Mouse (Mus musculus) forebrain, embryonic 10.5 days (tissue): ENCODE measurements around the gene Comp. TPM values are rescaled to one million over a fixed set of nuclear protein-coding genes. Genes with fewer than 3 reads are reported as not detected.

Experiments used
- polyA plus RNA-seq: library from polyadenylated mRNA; unstranded; fragments of >200 nt; fragmentation: Nextera tagmentation; extraction: Ambion mirVana; gene quantifications from 2 replicates; pipeline ENCODE4 v1.2.1, GENCODE M21; 2016

The Comp gene
- polyA plus RNA-seq, 1 experiment from 2014 or later = 0.19 TPM

Other genes with a start within 250 kb of the Comp start
- gene Nr2c2ap, start 242.2 kb upstream of the Comp start, polyA plus RNA-seq = 35.7 and 37.9 TPM in 2 replicates
- gene Rfxank, start 234.4 kb upstream of the Comp start, polyA plus RNA-seq = 17.1 and 19.2 TPM in 2 replicates
- gene Borcs8, start 234.1 kb upstream of the Comp start, polyA plus RNA-seq = 38.5 and 41.6 TPM in 2 replicates
- gene Mef2b, start 233.8 kb upstream of the Comp start, polyA plus RNA-seq = 0.71 and 0.74 TPM in 2 replicates
- 68.8 and 70.2 TPM in 2 replicates for gene Tmem161a, start 201.2 kb upstream of the Comp start, polyA plus RNA-seq
- 2.2 and 2.6 TPM in 2 replicates for gene Slc25a42, start 161.3 kb upstream of the Comp start, polyA plus RNA-seq
- 55.7 and 56.7 TPM in 2 replicates for gene Sugp2, start 139.3 kb upstream of the Comp start, polyA plus RNA-seq
- gene Armc6, start 139.1 kb upstream of the Comp start, polyA plus RNA-seq = 29.4 and 32.7 TPM in 2 replicates
- gene Homer3, start 90.7 kb upstream of the Comp start, polyA plus RNA-seq = 115 and 120 TPM in 2 replicates
- 54.9 and 57.2 TPM in 2 replicates for gene Ddx49, start 71.1 kb upstream of the Comp start, polyA plus RNA-seq
- 286 and 300 TPM in 2 replicates for gene Cope, start 71.0 kb upstream of the Comp start, polyA plus RNA-seq
- gene Cers1, start 57.8 kb upstream of the Comp start, polyA plus RNA-seq = 4.1 and 4.5 TPM in 2 replicates
- gene Gdf1, start 43.7 kb upstream of the Comp start, polyA plus RNA-seq = 3.7 and 4.6 TPM in 2 replicates
- gene Upf1, start 20.3 kb upstream of the Comp start, polyA plus RNA-seq = 14.5 and 16.3 TPM in 2 replicates
- 14.8 and 16.4 TPM in 2 replicates for gene Crtc1, start 66.0 kb downstream of the Comp start, polyA plus RNA-seq
- gene Klhl26, start 103.4 kb downstream of the Comp start, polyA plus RNA-seq = 19.9 and 20.2 TPM in 2 replicates
- 16.7 and 19.5 TPM in 2 replicates for gene Tmem59l, start 113.8 kb downstream of the Comp start, polyA plus RNA-seq
- 34.1 and 48.4 TPM in 2 replicates for gene Crlf1, start 119.6 kb downstream of the Comp start, polyA plus RNA-seq
- 126 and 136 TPM in 2 replicates for gene Rex1bd, start 133.2 kb downstream of the Comp start, polyA plus RNA-seq
- 879 and 899 TPM in 2 replicates for gene Uba52, start 137.2 kb downstream of the Comp start, polyA plus RNA-seq
- 295 and 303 TPM in 2 replicates for gene Fkbp8, start 154.2 kb downstream of the Comp start, polyA plus RNA-seq
- gene Kxd1, start 154.4 kb downstream of the Comp start, polyA plus RNA-seq = 52.6 and 57.2 TPM in 2 replicates
- 20.8 and 22.7 TPM in 2 replicates for gene Ell, start 165.9 kb downstream of the Comp start, polyA plus RNA-seq
- gene Isyna1, start 220.8 kb downstream of the Comp start, polyA plus RNA-seq = 166 and 170 TPM in 2 replicates
- 74.4 and 84.1 TPM in 2 replicates for gene Ssbp4, start 235.3 kb downstream of the Comp start, polyA plus RNA-seq
- gene Lrrc25, start 242.6 kb downstream of the Comp start, polyA plus RNA-seq = 0.49 and 0.87 TPM in 2 replicates